Mouse (Mus musculus) liver (tissue): ENCODE measurements around the gene Ikzf4.
"Not testable (repeated sequence)": the region's sequence is repeated elsewhere in the genome, so short reads cannot be mapped to it uniquely, and the experiment has no call there.

Source experiments
- DNase-seq: peaks from one replicate; pipeline ENCODE4 v3.0.0-alpha.2; 2020; ENCODE audit warnings: mixed read lengths

Gene Ikzf4

DNA sequence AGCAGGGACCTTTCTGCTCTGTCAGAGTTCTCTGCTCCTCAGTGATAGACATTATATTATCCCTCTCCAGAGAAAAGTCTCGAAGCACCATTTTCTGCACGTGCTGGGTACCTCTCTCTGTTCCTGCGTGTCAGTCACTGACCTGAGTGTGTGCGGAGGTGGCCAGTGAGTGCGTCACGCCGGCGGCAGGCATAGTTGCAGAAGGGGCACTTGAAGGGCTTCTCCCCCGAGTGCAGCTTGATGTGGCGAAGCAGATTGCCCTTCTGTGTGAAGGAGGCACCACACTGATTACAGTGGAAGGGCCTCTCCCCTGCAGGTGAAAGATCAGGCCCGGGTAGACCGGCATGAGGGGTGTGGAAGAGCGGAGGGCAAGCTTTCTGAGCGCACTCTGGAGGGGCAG is 5.8 kb downstream of the Ikzf4 start:
- no peak for DNase-seq

- peak; percentile 43 for DNase-seq
Measured at GRCm38 (mm10) chr10:128637011-128637410, 8.8 kb downstream of the Ikzf4 start.

DNA sequence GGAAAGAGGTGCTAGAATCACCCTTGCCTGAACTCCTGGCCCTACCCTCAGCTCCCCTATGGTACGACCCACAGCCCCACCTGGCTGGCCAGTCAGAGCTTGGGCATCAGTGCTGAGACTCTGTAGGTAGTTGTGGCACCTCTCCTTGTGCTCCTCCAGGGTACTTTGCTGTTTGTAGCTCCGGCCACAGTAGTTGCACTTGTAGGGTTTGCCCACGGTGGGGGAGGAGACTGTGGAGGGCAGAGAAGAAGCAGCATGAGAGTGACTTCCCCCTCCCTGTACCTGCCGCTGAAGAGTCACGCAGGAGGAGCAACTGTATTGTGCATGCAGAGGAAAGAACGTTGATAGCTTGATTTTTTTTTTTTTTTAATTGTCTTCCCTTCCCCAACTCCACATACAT is 9.2 kb downstream of the Ikzf4 start:
- no peak for DNase-seq

- DNase-seq: peak; percentile 32
Measured at GRCm38 (mm10) chr10:128635697-128636096, 10.1 kb downstream of the Ikzf4 start.

DNA sequence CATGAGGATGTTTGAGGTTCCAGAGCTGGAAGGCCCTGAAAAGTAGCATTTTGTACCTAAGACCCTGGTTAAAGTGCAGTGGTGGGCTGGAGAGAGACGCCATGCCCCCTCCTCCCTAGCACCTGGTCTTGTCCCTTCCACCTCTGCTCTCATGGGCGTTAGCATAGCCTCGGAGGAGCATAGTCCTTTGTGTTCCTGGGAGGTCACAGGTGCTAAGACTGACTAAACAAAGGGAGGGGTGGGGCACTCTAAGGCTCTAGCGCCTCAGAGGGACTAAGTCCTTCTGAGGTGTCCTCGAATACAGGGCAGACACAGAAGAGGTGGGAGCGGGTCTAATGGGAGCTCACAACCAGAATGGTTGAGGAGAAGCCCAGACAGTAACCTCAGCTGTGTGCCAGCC is 14.2 kb downstream of the Ikzf4 start:
- DNase-seq: no peak

GRCm38 (mm10) chr10:128630306-128630705 is 15.5 kb downstream of the Ikzf4 start:
- not testable (repeated sequence) for DNase-seq

- peak; percentile 51 for DNase-seq
Measured at GRCm38 (mm10) chr10:128629746-128630145, 16.0 kb downstream of the Ikzf4 start.

- DNase-seq: peak; percentile 19
Measured at GRCm38 (mm10) chr10:128627398-128628317, 18.1 kb downstream of the Ikzf4 start.

GRCm38 (mm10) chr10:128626311-128627310 is 19.2 kb downstream of the Ikzf4 start, which contains the start of gene Rps26:
Gene Rps26 (minus strand): TSS chr10:128626747.
- peak; percentile 86 for DNase-seq

DNA sequence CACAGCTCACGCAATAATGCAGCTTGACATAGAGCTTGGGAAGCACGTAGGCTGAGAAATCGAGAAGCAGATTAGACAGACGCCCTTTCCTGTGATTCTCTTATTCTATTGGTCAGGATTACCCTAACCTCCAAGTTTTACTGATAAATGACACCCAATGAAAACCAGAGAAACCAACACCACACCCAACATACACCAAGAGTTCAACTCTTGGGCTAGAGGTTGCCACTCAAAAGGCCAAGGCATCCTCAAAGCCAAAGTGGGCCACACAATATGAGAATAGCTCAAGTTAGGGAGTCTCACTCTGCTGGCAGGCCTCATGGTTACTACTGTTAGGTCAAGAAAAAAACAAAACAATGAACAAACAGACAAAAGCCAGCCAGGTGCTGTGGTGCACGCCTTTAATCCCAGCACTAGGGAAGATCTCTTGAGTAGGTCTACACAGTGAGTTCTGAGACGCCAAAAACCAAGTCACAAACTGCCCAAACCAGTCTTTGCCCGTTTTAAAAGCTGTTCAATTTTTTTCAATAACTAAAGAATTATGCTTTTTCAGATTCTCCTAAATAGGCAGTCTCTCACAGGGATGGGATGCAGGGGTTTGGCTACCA is 20.4 kb downstream of the Ikzf4 start:
- peak; percentile 43 for DNase-seq

- not testable (repeated sequence) for DNase-seq
Measured at GRCm38 (mm10) chr10:128623106-128623613, 22.6 kb downstream of the Ikzf4 start.

- DNase-seq: no peak
Measured at GRCm38 (mm10) chr10:128622702-128623101, 23.1 kb downstream of the Ikzf4 start.

DNA sequence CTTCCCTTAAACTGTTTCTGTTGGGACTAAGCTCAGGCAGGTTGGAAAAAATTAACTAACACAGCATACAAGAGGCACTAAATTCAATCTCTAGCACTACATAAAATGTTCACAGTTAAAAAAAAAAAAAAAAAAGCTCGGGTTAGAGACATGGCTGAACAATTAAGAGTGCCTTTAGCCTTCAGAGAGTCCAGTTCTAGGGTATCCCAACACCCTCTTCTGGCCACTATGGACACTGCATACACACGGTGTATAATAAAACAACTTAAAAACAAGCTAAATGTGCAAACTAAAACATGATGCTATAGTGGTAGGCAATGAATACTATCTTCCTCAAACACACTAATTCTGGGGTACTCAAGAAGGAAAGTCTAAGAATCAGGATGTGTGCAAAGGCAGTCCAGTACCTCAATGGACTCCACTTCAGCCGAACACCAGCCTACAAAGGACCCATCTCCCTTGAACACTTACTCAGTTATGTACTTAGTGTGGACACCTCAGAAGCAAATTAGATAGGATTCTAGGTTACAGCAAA is 23.7 kb downstream of the Ikzf4 start:
- DNase-seq: no peak

GRCm38 (mm10) chr10:128620241-128620640 is 25.6 kb downstream of the Ikzf4 start:
- no peak for DNase-seq

DNA sequence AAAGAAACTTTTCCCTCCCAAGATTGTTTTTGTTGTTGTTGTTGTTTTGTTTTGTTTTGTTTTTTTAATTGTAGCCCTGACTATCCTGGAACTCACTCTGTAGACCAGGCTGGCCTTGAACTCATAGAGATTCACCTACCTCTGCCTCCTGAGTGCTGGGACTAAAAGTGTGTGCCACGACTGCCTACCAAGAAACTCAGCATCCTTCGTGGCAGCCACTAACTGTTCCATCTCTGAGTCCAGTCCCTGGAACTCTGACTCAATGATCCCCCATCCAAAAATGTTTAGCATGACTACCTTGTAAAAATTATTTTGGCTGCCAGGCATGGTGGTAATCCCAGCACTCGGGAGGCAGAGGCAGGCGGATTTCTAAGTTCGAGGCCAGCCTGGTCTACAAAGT is 26.6 kb downstream of the Ikzf4 start:
- DNase-seq: not testable (repeated sequence)

DNA sequence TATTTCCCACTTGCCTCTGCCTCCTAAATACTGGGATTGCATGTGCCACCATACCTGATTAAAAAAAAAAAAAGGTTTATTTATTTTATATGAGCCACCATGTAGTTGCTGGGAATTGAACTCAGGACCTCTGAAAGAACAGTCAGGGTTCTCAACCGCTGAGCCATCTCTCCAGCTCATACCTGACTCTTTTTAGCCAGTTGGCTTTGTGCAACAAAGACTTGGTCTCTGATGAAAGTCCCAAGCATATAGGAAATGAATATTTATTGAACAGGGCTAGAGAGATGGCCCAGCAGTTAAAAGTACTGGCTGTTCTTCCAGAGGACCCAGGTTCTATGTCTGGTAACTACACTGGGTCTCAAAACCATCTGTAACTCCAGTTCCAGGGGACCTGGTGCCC is 27.2 kb downstream of the Ikzf4 start:
- DNase-seq: no peak

DNA sequence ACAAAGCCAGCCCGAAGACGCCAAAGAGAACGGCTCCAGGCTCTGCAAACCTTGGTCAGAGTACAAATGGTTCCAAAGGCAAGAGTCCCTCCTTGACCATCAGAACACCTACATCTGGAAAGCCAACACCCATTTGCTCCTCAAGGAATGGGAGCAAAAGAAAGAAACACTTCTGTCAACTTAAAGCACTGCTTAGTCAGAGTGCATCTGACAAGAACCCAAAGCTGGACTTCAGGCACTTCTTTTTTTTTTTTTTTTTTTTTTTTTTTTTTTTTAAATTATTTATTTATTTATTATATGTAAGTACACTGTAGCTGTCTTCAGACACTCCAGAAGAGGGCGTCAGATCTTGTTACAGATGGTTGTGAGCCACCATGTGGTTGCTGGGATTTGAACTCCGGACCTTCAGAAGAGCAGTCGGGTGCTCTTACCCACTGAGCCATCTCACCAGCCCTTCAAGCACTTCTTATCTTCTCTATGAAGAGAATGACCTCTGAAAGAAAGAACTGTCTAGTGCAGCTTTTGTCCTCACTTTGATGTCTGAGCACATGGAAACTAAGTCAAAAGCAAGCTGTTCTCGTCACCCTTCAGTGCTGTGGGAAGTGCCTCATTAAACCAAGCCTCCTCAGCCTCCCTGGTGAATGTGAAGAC is 29.9 kb downstream of the Ikzf4 start:
- DNase-seq: not testable (repeated sequence)

- no peak for DNase-seq
Measured at GRCm38 (mm10) chr10:128614934-128615333, 30.9 kb downstream of the Ikzf4 start.

GRCm38 (mm10) chr10:128613820-128614219 is 32.0 kb downstream of the Ikzf4 start:
- not testable (repeated sequence) for DNase-seq

DNA sequence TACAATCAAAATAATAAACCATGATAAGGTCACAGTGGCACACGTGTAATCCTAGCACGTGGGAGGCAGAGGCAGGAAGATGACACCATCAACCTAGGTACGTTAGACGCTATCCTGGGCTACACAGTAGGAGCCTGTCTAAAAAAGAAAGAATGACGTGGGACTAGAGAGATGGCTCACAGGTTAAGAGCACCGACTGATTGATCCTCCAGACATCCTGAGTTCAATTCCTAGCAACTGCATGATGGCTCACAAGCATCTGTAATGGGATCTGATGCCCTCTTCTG is 32.7 kb downstream of the Ikzf4 start:
- DNase-seq: no peak

DNA sequence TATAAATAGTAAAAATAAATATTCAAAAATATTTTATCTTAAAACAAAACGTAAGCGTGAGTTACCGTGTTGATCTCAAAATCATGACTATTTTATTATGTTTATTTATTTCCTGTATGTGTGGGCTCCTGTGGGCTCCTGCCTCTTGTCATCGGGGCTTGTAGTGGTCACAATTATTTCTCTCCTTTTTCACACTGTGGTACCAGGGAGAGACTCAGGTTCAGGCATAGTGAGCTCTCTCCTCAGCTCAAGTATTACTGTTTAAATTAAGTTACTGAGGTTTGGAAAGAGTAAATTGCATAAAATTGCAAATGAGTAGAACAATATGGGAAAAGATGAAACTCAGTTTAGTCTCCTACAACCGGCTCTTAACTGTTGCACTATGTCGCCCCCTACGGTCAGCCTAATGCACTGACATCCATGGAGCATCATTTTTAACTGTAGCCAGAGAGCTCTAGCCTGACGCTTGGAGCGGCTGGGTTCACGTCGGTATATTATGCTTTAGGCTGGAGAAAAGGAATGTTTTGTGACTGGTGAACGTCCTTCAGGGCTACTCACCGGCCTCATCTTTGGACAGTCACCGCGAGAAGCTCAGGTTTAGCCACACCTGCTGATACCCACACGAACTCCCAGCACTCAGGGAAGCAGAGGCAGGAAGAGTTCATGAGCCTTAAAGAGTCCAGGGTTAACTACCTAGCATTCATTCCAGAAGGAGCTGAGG is 33.2 kb downstream of the Ikzf4 start:
- peak; percentile 82 for DNase-seq
